Mouse (Mus musculus): ENCODE measurements around the gene Gm10642.

DNA sequence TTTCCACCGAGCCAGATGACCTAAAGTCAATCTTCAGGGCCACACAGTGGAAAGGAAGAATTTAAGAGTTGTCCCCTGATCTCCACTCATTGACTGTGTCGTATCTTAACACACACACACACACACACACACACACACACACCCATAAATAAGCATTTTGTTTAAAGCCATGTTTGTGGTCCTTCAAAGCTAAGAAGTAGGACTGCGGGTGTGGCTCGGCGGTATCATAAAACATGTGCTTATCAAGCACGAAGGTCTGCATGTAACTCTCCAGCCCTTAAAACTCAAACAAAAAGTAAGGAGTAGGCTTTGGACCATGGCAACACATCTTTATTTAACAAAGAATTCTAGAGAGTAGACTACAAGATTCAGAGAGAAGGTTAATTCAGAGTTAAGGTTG lies 14.3 kb downstream of the Gm10642 start:
- TF ChIP-seq CTCF (IDR thresholded peaks at IDR 0.05; ENCODE audit: low read depth, low read length) (no peak), POLR2A (IDR thresholded peaks at IDR 0.05; ENCODE audit: borderline replicate concordance, low read depth, low read length) (no peak)
